Mouse (Mus musculus) kidney, adult 2 months (tissue): ENCODE results near the gene Cops7a. TPM values are rescaled to one million over a fixed set of nuclear protein-coding genes. Genes with fewer than 3 reads are reported as not detected.

ENCODE experiments used
- DNase-seq: peaks from one replicate; pipeline ENCODE4 v3.0.0; 2021
- H3K27ac ChIP-seq: fragments of 200-500 bp; 2 replicates; pipeline ENCODE4 v1.5.1; 2012; ENCODE audit warnings: low read depth, low read length, control low read depth, inconsistent platforms; ENCODE audit not compliant: insufficient read depth
- H3K27me3 ChIP-seq: fragments of 200-500 bp; replicated peaks from 2 replicates; pipeline ENCODE4 v1.6.1; 2012; ENCODE audit warnings: mild to moderate bottlenecking, moderate library complexity, low read length, inconsistent platforms; ENCODE audit not compliant: control insufficient read depth, insufficient read depth
- H3K36me3 ChIP-seq: fragments of 200-500 bp; 2 replicates; pipeline ENCODE4 v1.6.1; 2012; ENCODE audit warnings: mild to moderate bottlenecking, moderate library complexity, low read length, inconsistent platforms; ENCODE audit not compliant: control insufficient read depth, insufficient read depth
- H3K4me1 ChIP-seq: fragments of 200-500 bp; 2 replicates; pipeline ENCODE4 v1.6.1; 2011; ENCODE audit warnings: low read length; ENCODE audit not compliant: control insufficient read depth, insufficient read depth
- H3K4me3 ChIP-seq: fragments of 200-500 bp; 2 replicates; pipeline ENCODE4 v1.5.1; 2011; ENCODE audit warnings: mild to moderate bottlenecking, low read depth, low read length, control low read depth; ENCODE audit not compliant: insufficient read depth
- CTCF ChIP-seq: fragments of 200-500 bp; conservative IDR thresholded peaks from 2 replicates; pipeline ENCODE4 v1.5.1; 2011; ENCODE audit warnings: low read depth, mild to moderate bottlenecking, control low read depth, low read length, moderate library complexity, mixed read lengths; ENCODE audit not compliant: insufficient read depth, insufficient read length
- POLR2A ChIP-seq: fragments of 200-500 bp; IDR thresholded peaks from one replicate; pipeline ENCODE4 v1.6.1; 2011; ENCODE audit warnings: low read depth, low read length, control low read depth
- WGBS: fragments of 180-500 bp; shearing (Covaris S2); methylation state at CpG from one replicate; pipeline ENCODE4 v1.1.7; 2018; 5-methylcytosine and 5-hydroxymethylcytosine counted together
- polyA plus RNA-seq: library from polyadenylated mRNA; depleted of rRNA; stranded (reverse); fragments of >200 nt; gene quantifications from 2 replicates; pipeline ENCODE4 v1.2.3, GENCODE M21; 2012

Cops7a gene
- polyA plus RNA-seq, 1 experiment: 276 TPM

- H3K4me1 ChIP-seq: no peaks in the 10 kb centered on the region
- H3K27ac ChIP-seq: no peak overlapping the region
- no peak overlapping the region for H3K4me3 ChIP-seq
- H3K36me3 ChIP-seq: no peaks in the 10 kb centered on the region
- DNase-seq: peak; percentile 28
- no peak for TF ChIP-seq POLR2A
- no peak for TF ChIP-seq CTCF
- 59% methylated on average over 9 of the region's 9 CpGs for WGBS
- H3K27me3 ChIP-seq: 0 out of 2 replicates have a peak, but pooled peaks cover 1% of the 10 kb centered on the region
Observed at GRCm38 (mm10) chr6:124993365-124993764, 28.0 kb upstream of the Cops7a start.

GRCm38 (mm10) chr6:124992241-124992640 is 26.9 kb upstream of the Cops7a start:
- TF ChIP-seq CTCF: no peak
- TF ChIP-seq POLR2A: no peak
- Histone ChIP-seq H3K36me3 (no peaks in the 10 kb centered on the region), H3K4me1 (no peaks in the 10 kb centered on the region), H3K4me3 (no peak overlapping the region), H3K27ac (no peak overlapping the region), H3K27me3 (0 out of 2 replicates have a peak, but pooled peaks cover 1% of the 10 kb centered on the region)
- WGBS: 49% methylated on average over 4 of the region's 4 CpGs
- DNase-seq: no peak

- no peaks in the 10 kb centered on the region for H3K27me3 ChIP-seq
- 77% methylated on average over 4 of the region's 4 CpGs for WGBS
- no peak overlapping the region for H3K4me3 ChIP-seq
- no peaks in the 10 kb centered on the region for H3K36me3 ChIP-seq
- peak; percentile 58 for DNase-seq
- H3K27ac ChIP-seq: no peak overlapping the region
- no peak for TF ChIP-seq POLR2A
- TF ChIP-seq CTCF: peak; percentile 54
- 0 out of 2 replicates have a peak, but pooled peaks cover 5% of the 10 kb centered on the region for H3K4me1 ChIP-seq
Observed at GRCm38 (mm10) chr6:124967766-124968165, 2.4 kb upstream of the Cops7a start.

GRCm38 (mm10) chr6:124966466-124967118 is 1.3 kb upstream of the Cops7a start:
- Histone ChIP-seq H3K4me1 (0 out of 2 replicates have a peak, but pooled peaks cover 5% of the 10 kb centered on the region), H3K27me3 (no peaks in the 10 kb centered on the region), H3K4me3 (no peak overlapping the region), H3K36me3 (no peaks in the 10 kb centered on the region), H3K27ac (no peak overlapping the region)
- no peak for TF ChIP-seq POLR2A
- peak; percentile 40; the same call in 1 of the 2 replicates for TF ChIP-seq CTCF
- peak; percentile 27 for DNase-seq
- WGBS: 84% methylated on average over 7 of the region's 7 CpGs

- no peaks in the 10 kb centered on the region for H3K36me3 ChIP-seq
- 0 out of 2 replicates have a peak, but pooled peaks cover 5% of the 10 kb centered on the region for H3K4me1 ChIP-seq
- H3K27ac ChIP-seq: peak overlapping the region; percentile 95
- H3K4me3 ChIP-seq: peak overlapping the region; percentile 100
- no peak for TF ChIP-seq CTCF
- no peak for TF ChIP-seq POLR2A
- WGBS: 8% methylated on average over 15 of the region's 15 CpGs
- no peak for DNase-seq
- no peaks in the 10 kb centered on the region for H3K27me3 ChIP-seq
Observed at GRCm38 (mm10) chr6:124965747-124966146, 409 bp upstream of the Cops7a start.

GRCm38 (mm10) chr6:124964638-124965037 is 700 bp downstream of the Cops7a start:
- no peak for DNase-seq
- peak overlapping the region; percentile 95; the same call in 1 of the 2 replicates for H3K27ac ChIP-seq

GRCm38 (mm10) chr6:124961021-124961420 is 4.3 kb downstream of the Cops7a start:
- Histone ChIP-seq H3K36me3 (peaks cover 1% of the 10 kb centered on the region; the same call in 1 of the 2 replicates), H3K4me3 (no peak overlapping the region), H3K27me3 (no peaks in the 10 kb centered on the region), H3K4me1 (0 out of 2 replicates have a peak, but pooled peaks cover 5% of the 10 kb centered on the region), H3K27ac (no peak overlapping the region)
- DNase-seq: no peak
- TF ChIP-seq POLR2A (no peak), CTCF (no peak)
- WGBS: 95% methylated on average over 12 of the region's 12 CpGs

More at GRCm38 (mm10) chr6:124964638-124965037, 700 bp downstream of the Cops7a start:
- TF ChIP-seq CTCF (no peak), POLR2A (no peak)
- Histone ChIP-seq H3K4me1 (0 out of 2 replicates have a peak, but pooled peaks cover 5% of the 10 kb centered on the region), H3K4me3 (peak overlapping the region; percentile 100), H3K36me3 (no peaks in the 10 kb centered on the region), H3K27me3 (no peaks in the 10 kb centered on the region)
- 12% methylated on average over 16 of the region's 16 CpGs for WGBS
